Mouse (Mus musculus) MEL-GATA-1-ER (cell line): ENCODE measurements around the gene Gm37596.
"Not testable (repeated sequence)": the region's sequence is repeated elsewhere in the genome, so short reads cannot be mapped to it uniquely, and the experiment has no call there.

ENCODE experiments used
- DNase-seq: peaks from one replicate; pipeline ENCODE4 v3.0.0-alpha.2; 2012; ENCODE audit warnings: low read depth; ENCODE audit errors: extremely low read depth

Gm37596 gene

DNA sequence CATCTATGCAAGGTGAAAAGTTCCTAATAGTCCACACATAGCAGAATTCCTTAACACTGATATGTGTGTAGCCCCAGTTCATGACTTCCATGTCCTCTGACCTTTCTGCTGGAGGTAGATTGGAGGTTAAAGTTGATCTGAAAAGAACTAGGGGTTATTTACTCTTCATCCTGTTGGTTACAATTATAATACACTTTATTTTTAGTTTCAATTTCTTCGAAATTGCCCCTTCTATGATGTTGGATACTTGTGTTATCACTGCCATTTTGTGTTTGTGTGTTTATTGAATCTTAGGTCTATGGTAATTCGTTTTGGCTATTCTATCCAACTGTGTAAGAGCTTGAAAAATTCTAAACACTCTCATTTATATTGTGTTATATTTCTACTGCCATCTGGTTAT, at the start of gene Gm37596:
Gm37596 (minus strand) TSS at position 101 of the 400 bp plus-strand sequence.
- not testable (repeated sequence) for DNase-seq

DNA sequence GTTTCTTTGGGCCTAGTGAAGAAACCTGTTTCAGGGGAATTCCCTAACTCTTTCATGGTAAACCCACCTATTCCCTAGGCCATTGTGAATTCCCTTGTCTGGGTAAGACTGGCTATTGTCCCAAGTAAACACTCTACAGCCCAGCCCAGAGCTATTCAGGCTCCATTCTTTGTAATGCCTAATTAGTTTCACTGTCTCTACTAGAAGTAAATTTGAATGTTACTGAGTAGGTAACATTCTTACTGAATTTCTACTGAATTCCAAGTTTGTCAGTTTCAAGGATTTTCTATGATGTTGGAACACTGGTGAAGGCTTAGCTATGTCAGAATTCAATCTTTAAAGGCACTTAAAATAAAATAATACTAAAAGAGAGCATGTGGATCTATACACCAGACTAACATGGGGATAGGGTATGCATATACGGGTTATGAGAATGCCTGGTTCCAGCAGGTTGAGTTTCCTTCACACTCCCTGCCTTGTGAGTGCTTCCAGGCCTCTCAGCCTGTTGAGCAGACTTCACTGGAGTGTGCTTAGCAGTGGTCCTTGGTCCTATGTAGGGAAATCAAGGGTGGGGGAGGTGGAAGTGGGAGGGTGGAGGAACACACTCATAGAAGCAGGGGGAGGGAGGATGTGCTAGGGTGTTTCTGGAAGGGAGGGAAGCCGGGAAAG, 16.2 kb upstream of the Gm37596 start:
- not testable (repeated sequence) for DNase-seq

DNA sequence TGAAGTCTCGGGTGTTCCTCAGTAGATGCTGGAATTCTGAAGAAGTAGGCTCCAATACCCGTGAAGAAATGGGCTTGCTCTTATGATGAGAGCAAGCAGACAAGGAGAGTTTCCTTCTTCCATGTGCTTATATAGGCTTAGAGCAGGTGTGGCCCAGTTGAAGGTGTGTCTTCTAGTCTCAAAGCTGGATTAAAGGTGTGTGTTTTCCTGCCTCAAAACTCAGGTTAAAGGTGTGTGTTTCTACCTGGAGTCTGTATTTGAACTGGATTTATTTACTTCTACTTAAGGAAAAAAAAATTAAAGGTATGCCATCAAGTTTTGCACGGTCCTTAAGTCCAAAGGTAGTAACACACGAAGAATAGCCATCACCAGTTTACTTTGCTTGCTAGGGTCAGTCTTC, 16.7 kb downstream of the Gm37596 start, which contains the start of gene Tdpoz1:
Tdpoz1 (minus strand) TSS at position 101 of the 400 bp plus-strand sequence.
- not testable (repeated sequence) for DNase-seq

DNA sequence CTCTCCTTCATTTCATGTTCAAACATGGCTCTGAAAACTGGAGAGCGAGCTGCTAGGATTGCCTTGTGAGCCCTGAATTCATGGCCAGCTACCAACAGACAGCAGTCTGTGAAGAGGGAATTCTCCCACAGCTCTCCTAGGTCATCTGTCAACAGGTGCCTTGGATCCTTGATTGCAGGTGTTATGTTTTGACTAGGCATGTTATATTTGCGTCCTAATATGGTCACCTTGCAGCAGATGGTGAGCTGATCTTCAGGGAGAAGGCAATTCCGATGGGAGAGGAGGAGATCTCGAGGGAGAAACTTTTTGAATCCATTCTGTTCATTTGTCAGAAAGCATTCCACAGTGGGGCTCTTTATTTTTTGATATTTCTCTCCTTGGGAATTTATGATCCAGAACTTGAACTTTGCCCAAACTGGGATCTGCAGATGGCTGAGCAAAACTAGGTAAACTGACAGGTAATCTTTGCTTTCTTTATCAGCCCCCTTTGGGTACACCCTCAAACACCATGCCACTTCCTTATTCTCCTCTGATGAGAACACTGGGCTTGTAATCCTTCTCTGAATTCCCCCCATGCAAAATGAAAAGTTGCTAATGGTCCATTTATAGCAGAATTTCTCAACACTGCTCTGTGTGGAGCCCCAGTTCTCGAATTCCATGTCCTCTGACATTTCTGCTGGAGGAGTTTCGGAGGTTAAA, 21.9 kb downstream of the Gm37596 start:
- not testable (repeated sequence) for DNase-seq

DNA sequence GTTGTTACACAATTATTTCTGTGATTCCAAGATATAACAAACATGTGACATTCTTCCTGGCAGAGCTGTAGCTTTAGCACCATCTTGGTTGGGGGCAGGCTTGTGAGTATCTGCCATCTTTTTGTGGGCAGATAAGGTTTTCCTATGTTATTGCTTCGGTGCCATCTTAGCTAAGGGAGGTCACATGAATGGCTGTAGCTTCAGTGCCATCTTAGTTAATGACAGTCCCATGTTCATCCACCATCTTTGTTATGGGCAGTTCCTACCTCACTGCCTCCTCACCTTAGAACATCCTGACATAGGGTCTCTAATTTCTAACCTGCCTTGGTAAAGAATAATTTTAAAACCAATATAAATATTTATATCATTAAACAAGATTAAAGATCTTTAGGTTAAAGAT, 38.6 kb downstream of the Gm37596 start:
- no peak for DNase-seq

DNA sequence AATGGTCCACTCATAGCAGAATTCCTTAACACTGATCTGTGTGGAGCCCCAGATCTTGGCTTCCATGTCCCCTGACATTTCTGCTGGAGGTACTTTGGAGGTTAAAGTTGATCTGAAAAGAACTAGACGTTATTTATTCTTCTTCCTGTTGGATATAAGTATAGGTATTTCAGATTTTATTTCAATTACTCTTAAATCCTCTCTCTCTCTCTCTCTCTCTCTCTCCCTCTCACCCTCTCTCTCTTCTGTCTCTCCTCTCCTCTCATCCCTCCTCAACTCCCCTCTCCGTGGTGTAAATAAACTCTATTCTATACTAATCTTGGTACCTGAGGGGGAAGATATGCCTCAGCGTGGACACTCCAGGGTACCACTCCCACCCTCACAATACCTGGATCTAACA, 40.3 kb downstream of the Gm37596 start, which contains the start of gene Tdpoz2:
Tdpoz2 (minus strand) TSS at position 101 of the 400 bp plus-strand sequence.
- no peak for DNase-seq
